In the genomic region with DNA sequence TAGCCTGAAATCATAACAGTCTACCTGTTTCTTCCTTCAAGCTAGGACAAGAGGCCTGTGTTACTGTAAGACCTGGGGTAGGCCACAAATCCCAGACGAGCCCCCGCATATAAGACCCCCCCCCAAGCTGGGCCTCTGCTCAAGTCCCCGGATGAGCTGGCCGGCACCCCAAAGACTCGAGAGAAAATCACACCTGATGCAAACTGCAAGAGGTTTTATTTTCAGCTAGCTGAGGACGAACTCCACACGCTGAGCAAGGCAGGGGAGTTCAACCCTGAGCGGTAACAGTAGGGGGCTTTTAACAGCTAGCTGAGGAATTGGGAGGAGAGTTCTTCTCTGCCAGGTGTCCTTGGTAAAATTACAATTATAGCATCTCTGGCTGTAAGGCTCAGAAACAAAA, we compare ENCODE assay signal across 15 mouse cellular contexts. TPM values are rescaled to one million over a fixed set of nuclear protein-coding genes. Genes with fewer than 3 reads are reported as not detected.
DNase-seq lines count a peak whose midpoint lies in the region; ATAC-seq and TF ChIP-seq lines count a peak whose summit lies in the region.
"Had no signal": no experiment of that assay in that cellular context is flagged by ENCODE, and none has a peak within 500 bp of the region (broad histone marks: within the 10 kb centered on the region; RNA-seq: fewer than 3 reads in every experiment).

No protein-coding gene starts in this region.

- H3K4me1 ChIP-seq in forebrain, postnatal 0 days (ENCODE audit: insufficient read depth) = 0 out of 2 replicates have a peak, but pooled peaks cover 4% of the 10 kb centered on the region
- peaks cover 54% of the 10 kb centered on the region for H3K4me1 ChIP-seq in liver, embryonic 13.5 days (replicated peaks)
- H3K4me1 ChIP-seq in neural tube, embryonic 14.5 days (ENCODE audit: control insufficient read depth, insufficient read depth, low read length) = peaks cover 14% of the 10 kb centered on the region

- H3K27ac ChIP-seq in left cerebral cortex, adult 2 months = no peak overlapping the region
- no peak overlapping the region for H3K27ac ChIP-seq in forebrain, postnatal 0 days (ENCODE audit: low read depth, low read length)
- H3K27ac ChIP-seq in liver, embryonic 13.5 days = no peak overlapping the region
- H3K27ac ChIP-seq in neural tube, embryonic 14.5 days (ENCODE audit: low read depth, low read length) = no peak overlapping the region
- H3K27ac ChIP-seq in layer of hippocampus, adult 2 months = no peak overlapping the region
- H3K27ac ChIP-seq: heart, embryonic 13.5 days had no signal

- H3K4me3 ChIP-seq in left cerebral cortex, adult 2 months = peak overlapping the region; percentile 9; the same call in 1 of the 2 replicates
- peak overlapping the region; percentile 11 for H3K4me3 ChIP-seq in forebrain, postnatal 0 days (ENCODE audit: low read depth, low read length)
- H3K4me3 ChIP-seq in liver, embryonic 13.5 days (replicated peaks) = peak overlapping the region; percentile 77
- peak overlapping the region; percentile 4; the same call in 1 of the 2 replicates for H3K4me3 ChIP-seq in neural tube, embryonic 14.5 days (ENCODE audit: low read depth, low read length)
- no peak overlapping the region for H3K4me3 ChIP-seq in layer of hippocampus, adult 2 months
- H3K4me3 ChIP-seq: heart, embryonic 13.5 days had no signal

- no peaks in the 10 kb centered on the region for H3K27me3 ChIP-seq in forebrain, postnatal 0 days (ENCODE audit: insufficient read depth, low read length)
- no peaks in the 10 kb centered on the region for H3K27me3 ChIP-seq in liver, embryonic 13.5 days
- no peaks in the 10 kb centered on the region for H3K27me3 ChIP-seq in neural tube, embryonic 14.5 days (ENCODE audit: control insufficient read depth, insufficient read depth, low read length)
- H3K27me3 ChIP-seq: heart, embryonic 13.5 days; Patski had no signal

- no peak for DNase-seq in left cerebral cortex, adult 2 months (ENCODE audit: extremely low spot score in 1 of 2, low spot score in 2 of 2)
- DNase-seq in left cerebral cortex, postnatal 4 days = no peak
- DNase-seq in forebrain, postnatal 0 days = no peak
- DNase-seq in liver, embryonic 13.5 days = no peak
- no peak for DNase-seq in urinary bladder, adult 18-20 months (ENCODE audit: low spot score in 2 of 2)
- no peak for DNase-seq in layer of hippocampus, adult 2 months (ENCODE audit: low spot score in 2 of 2)
- DNase-seq: cerebellum, postnatal 36 days; kidney, adult 8-10 months; lung, postnatal 10 days; spleen, adult 18-20 months had no signal

- ATAC-seq in forebrain, postnatal 0 days = no peak
- no peak for ATAC-seq in liver, embryonic 13.5 days (ENCODE audit: low read depth)
- ATAC-seq in neural tube, embryonic 14.5 days (ENCODE audit: low read depth) = no peak
- ATAC-seq in granulocyte monocyte progenitor cell, adult 5-6 weeks (replicated peaks; ENCODE audit: poor library complexity, severe bottlenecking) = no peak
- ATAC-seq: Patski had no signal

- peaks cover 14% of the 10 kb centered on the region; the same call in 1 of the 2 replicates for H3K36me3 ChIP-seq in forebrain, postnatal 0 days (ENCODE audit: insufficient read depth)
- H3K36me3 ChIP-seq in liver, embryonic 13.5 days = peaks cover 45% of the 10 kb centered on the region
- H3K36me3 ChIP-seq in neural tube, embryonic 14.5 days (ENCODE audit: control insufficient read depth, insufficient read depth, low read length) = peaks cover 18% of the 10 kb centered on the region; the same call in 1 of the 2 replicates

- WGBS in forebrain, postnatal 0 days = 80% methylated on average over 8 of the region's 8 CpGs
- 91% methylated on average over 8 of the region's 8 CpGs for WGBS in liver, embryonic 13.5 days (ENCODE audit: insufficient replicate concordance)
- WGBS in neural tube, embryonic 14.5 days = 87% methylated on average over 8 of the region's 8 CpGs

- H3K4me2 ChIP-seq in forebrain, postnatal 0 days (ENCODE audit: low read depth) = peak overlapping the region; percentile 35
- peak overlapping the region; percentile 83 for H3K4me2 ChIP-seq in liver, embryonic 13.5 days
- peak overlapping the region; percentile 52 for H3K4me2 ChIP-seq in neural tube, embryonic 14.5 days (ENCODE audit: low read depth, low read length)
- H3K4me2 ChIP-seq: heart, embryonic 13.5 days had no signal

- no peaks in the 10 kb centered on the region for H3K9me3 ChIP-seq in forebrain, postnatal 0 days (ENCODE audit: low read length)
- peaks cover 3% of the 10 kb centered on the region; the same call in 1 of the 2 replicates for H3K9me3 ChIP-seq in liver, embryonic 13.5 days (replicated peaks)
- H3K9me3 ChIP-seq in neural tube, embryonic 14.5 days (ENCODE audit: control insufficient read depth, low read length) = no peaks in the 10 kb centered on the region

- H3K9ac ChIP-seq in forebrain, postnatal 0 days = no peak overlapping the region
- peak overlapping the region; percentile 37; the same call in 1 of the 2 replicates for H3K9ac ChIP-seq in liver, embryonic 13.5 days
- no peak overlapping the region for H3K9ac ChIP-seq in neural tube, embryonic 14.5 days (replicated peaks; ENCODE audit: low read depth, low read length)
- H3K9ac ChIP-seq: heart, embryonic 13.5 days had no signal

- no peak for TF ChIP-seq CTCF in left cerebral cortex, adult 2 months (IDR thresholded peaks at IDR 0.05)
- no peak for TF ChIP-seq CTCF in forebrain, postnatal 0 days (IDR thresholded peaks at IDR 0.05; ENCODE audit: low read depth)
- TF ChIP-seq CTCF in layer of hippocampus, adult 2 months (conservative IDR thresholded peaks at IDR 0.05) = no peak

- intact Hi-C loops in left cerebral cortex, adult 2 months (cut with DNase I) = no loop called here
- intact Hi-C loops in left cerebral cortex, postnatal 4 days (cut with DNase I) = loop anchor here (10.0 kb wide), 1 partner anchor 95 kb away; no protein-coding TSS in a partner anchor

RNA-seq across cellular contexts. Expression of a gene that starts 3.0 kb away (rescaled TPM):
- total RNA-seq in left cerebral cortex, adult 2 months (2021) = 10 to 100 TPM; 25.3 to 27.8 TPM
- total RNA-seq in left cerebral cortex, postnatal 4 days (2021) = 10 to 100 TPM; 34.4 to 34.6 TPM
- 38.6 and 39.1 TPM in 2 replicates for total RNA-seq in forebrain, postnatal 0 days (2014; rRNA removed)
- 18.6 and 26.1 TPM in 2 replicates for polyA plus RNA-seq in forebrain, postnatal 0 days (2015; fragmentation: Nextera tagmentation; extraction: Ambion mirVana)
- polyA plus RNA-seq in liver, embryonic 13.5 days (2015; fragmentation: Nextera tagmentation; extraction: Ambion mirVana) = 17.9 and 19.9 TPM in 2 replicates
- 21.5 and 23.2 TPM in 2 replicates for polyA plus RNA-seq in neural tube, embryonic 14.5 days (2014; fragmentation: Nextera tagmentation; extraction: Ambion mirVana)
- 10 to 100 TPM; 26.5 to 27.1 TPM for total RNA-seq in layer of hippocampus, adult 2 months (2021)
- total RNA-seq in granulocyte monocyte progenitor cell, adult 5-6 weeks (2014; fragmentation: Nextera tagmentation) = 24.6 and 28.5 TPM in 2 replicates
- total RNA-seq in granulocyte monocyte progenitor cell, adult 5-6 weeks (2017) = 52.1 and 67.7 TPM in 2 replicates

RNA-seq across cellular contexts. Expression of a gene that starts 8.9 kb away (rescaled TPM):
- total RNA-seq in left cerebral cortex, adult 2 months (2021) = under 1 TPM in 1 of 2 experiments, not detected in 1; 0.40 TPM
- not detected for total RNA-seq in left cerebral cortex, postnatal 4 days (2021)
- not detected in 2 replicates for total RNA-seq in forebrain, postnatal 0 days (2014; rRNA removed)
- not detected in 2 replicates for polyA plus RNA-seq in forebrain, postnatal 0 days (2015; fragmentation: Nextera tagmentation; extraction: Ambion mirVana)
- not detected in 2 replicates for polyA plus RNA-seq in liver, embryonic 13.5 days (2015; fragmentation: Nextera tagmentation; extraction: Ambion mirVana)
- 0.15 TPM in 1 of 2 replicates, not detected in the other for polyA plus RNA-seq in neural tube, embryonic 14.5 days (2014; fragmentation: Nextera tagmentation; extraction: Ambion mirVana)
- not detected for total RNA-seq in layer of hippocampus, adult 2 months (2021)
- total RNA-seq in granulocyte monocyte progenitor cell, adult 5-6 weeks (2014; fragmentation: Nextera tagmentation) = not detected in 2 replicates
- total RNA-seq in granulocyte monocyte progenitor cell, adult 5-6 weeks (2017) = not detected in 2 replicates
- polyA plus RNA-seq: C2C12 had no signal

RNA-seq across cellular contexts. Expression of a gene that starts 33.2 kb away (rescaled TPM):
- 10 to 100 TPM in 1 of 2 experiments, 1 to 10 TPM in 1; 9.3 to 12.0 TPM for total RNA-seq in left cerebral cortex, adult 2 months (2021)
- total RNA-seq in left cerebral cortex, postnatal 4 days (2021) = 10 to 100 TPM; 10.2 to 10.3 TPM
- total RNA-seq in forebrain, postnatal 0 days (2014; rRNA removed) = 18.0 and 21.2 TPM in 2 replicates
- 11.5 and 12.8 TPM in 2 replicates for polyA plus RNA-seq in forebrain, postnatal 0 days (2015; fragmentation: Nextera tagmentation; extraction: Ambion mirVana)
- polyA plus RNA-seq in liver, embryonic 13.5 days (2015; fragmentation: Nextera tagmentation; extraction: Ambion mirVana) = 13.0 and 14.3 TPM in 2 replicates
- 12.8 and 17.6 TPM in 2 replicates for polyA plus RNA-seq in neural tube, embryonic 14.5 days (2014; fragmentation: Nextera tagmentation; extraction: Ambion mirVana)
- total RNA-seq in layer of hippocampus, adult 2 months (2021) = 10 to 100 TPM; 11.8 to 13.0 TPM
- 13.5 and 22.1 TPM in 2 replicates for total RNA-seq in granulocyte monocyte progenitor cell, adult 5-6 weeks (2014; fragmentation: Nextera tagmentation)
- total RNA-seq in granulocyte monocyte progenitor cell, adult 5-6 weeks (2017) = 12.9 and 16.0 TPM in 2 replicates

RNA-seq across cellular contexts. Expression of a gene that starts 33.3 kb away (rescaled TPM):
- total RNA-seq in left cerebral cortex, adult 2 months (2021) = 10 to 100 TPM; 46.6 to 50.7 TPM
- total RNA-seq in left cerebral cortex, postnatal 4 days (2021) = 10 to 100 TPM; 45.5 to 46.7 TPM
- total RNA-seq in forebrain, postnatal 0 days (2014; rRNA removed) = 45.2 and 51.0 TPM in 2 replicates
- 13.5 and 16.7 TPM in 2 replicates for polyA plus RNA-seq in forebrain, postnatal 0 days (2015; fragmentation: Nextera tagmentation; extraction: Ambion mirVana)
- polyA plus RNA-seq in liver, embryonic 13.5 days (2015; fragmentation: Nextera tagmentation; extraction: Ambion mirVana) = 5.5 and 5.6 TPM in 2 replicates
- 13.9 and 17.9 TPM in 2 replicates for polyA plus RNA-seq in neural tube, embryonic 14.5 days (2014; fragmentation: Nextera tagmentation; extraction: Ambion mirVana)
- total RNA-seq in layer of hippocampus, adult 2 months (2021) = 10 to 100 TPM; 46.4 to 47.8 TPM
- 10.8 and 17.9 TPM in 2 replicates for total RNA-seq in granulocyte monocyte progenitor cell, adult 5-6 weeks (2014; fragmentation: Nextera tagmentation)
- 21.9 and 22.5 TPM in 2 replicates for total RNA-seq in granulocyte monocyte progenitor cell, adult 5-6 weeks (2017)

RNA-seq across cellular contexts. Expression of a gene that starts 51.8 kb away (rescaled TPM):
- 10 to 100 TPM; 51.0 to 53.3 TPM for total RNA-seq in left cerebral cortex, adult 2 months (2021)
- 10 to 100 TPM; 73.2 to 77.9 TPM for total RNA-seq in left cerebral cortex, postnatal 4 days (2021)
- total RNA-seq in forebrain, postnatal 0 days (2014; rRNA removed) = 35.9 and 42.5 TPM in 2 replicates
- polyA plus RNA-seq in forebrain, postnatal 0 days (2015; fragmentation: Nextera tagmentation; extraction: Ambion mirVana) = 6.6 and 10.5 TPM in 2 replicates
- polyA plus RNA-seq in liver, embryonic 13.5 days (2015; fragmentation: Nextera tagmentation; extraction: Ambion mirVana) = 9.6 and 10.5 TPM in 2 replicates
- 24.3 and 31.2 TPM in 2 replicates for polyA plus RNA-seq in neural tube, embryonic 14.5 days (2014; fragmentation: Nextera tagmentation; extraction: Ambion mirVana)
- 10 to 100 TPM; 47.7 to 50.4 TPM for total RNA-seq in layer of hippocampus, adult 2 months (2021)
- total RNA-seq in granulocyte monocyte progenitor cell, adult 5-6 weeks (2014; fragmentation: Nextera tagmentation) = 26.1 and 40.0 TPM in 2 replicates
- total RNA-seq in granulocyte monocyte progenitor cell, adult 5-6 weeks (2017) = 25.0 and 28.7 TPM in 2 replicates
